Mouse (Mus musculus): ENCODE data around the gene Ubox5.

The Ubox5 gene

DNA sequence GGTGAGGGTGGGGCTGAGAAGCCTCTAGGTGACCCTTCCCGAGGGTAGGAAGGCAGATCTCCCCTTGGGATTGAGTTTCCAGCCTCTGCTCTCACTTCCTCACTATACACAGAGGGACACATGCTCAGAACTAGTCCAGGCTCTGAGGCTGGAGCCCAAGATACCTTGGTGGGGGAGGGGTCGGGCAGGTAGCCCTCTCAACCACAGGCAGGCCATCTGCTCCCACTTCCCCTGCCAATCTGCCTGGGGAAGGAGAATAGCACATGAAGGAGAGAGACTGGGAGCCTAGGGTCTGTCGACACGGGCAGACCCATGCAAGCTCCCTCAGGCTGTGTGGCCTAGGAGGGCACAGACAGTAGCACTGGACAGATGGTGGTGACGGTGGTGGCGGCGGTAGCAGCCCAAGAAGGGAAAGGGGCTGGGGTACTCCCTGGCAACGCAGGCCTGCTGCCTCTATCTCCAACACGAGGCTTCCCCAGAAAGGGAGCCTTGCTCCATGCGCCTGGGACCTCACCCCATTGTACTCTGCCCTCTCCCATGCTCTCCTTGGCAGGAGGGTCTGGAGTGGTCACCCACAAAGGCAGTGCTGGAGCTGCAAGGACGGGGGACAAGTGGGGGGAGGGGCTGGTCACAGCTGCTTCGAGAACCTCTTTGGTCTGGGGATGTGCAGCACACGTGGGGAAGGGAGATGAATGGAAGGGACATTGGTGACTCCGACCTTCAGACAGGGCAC lies 4.3 kb upstream of the Ubox5 start:
- no peak for DNase-seq (ENCODE audit: low spot score in 2 of 2)

DNA sequence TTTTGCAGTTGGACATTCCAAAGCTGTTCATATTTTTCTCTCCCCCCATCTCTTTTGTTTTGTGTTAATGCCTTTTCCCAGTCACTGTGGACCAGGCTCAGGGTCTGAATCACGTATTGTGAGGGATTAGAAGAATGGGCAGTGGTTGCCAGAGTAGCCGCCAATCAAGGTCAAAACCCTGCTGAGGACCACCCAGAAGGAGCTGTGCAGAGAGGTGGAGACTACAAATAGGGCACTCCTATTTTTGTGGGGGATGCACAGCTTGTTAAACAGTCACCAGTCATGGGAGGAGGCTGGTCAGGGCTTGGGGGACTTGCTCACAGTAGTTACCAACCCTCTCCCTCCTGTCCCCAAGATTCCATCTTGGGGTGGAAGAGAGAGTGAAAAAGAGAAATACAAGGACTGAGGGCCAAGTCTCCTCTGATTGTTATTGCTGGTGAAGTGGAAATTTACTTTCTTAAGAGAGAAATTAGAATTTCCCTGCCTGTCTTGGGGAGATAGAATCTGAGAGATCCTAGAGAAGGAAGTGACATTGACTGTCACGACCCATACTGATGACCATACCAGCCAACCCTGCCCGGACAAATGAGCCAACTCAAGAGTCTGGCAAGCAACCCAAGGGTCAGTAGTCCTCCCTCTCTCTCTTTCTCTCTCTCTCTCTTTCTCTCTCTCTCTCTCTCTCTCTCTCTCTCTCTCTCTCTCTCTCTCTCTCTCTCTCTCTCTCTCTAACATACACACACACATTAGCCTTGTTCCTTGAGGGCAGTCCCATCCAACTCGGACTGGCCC lies 3.2 kb upstream of the Ubox5 start:
- no peak for DNase-seq (ENCODE audit: low spot score in 2 of 2)

DNA sequence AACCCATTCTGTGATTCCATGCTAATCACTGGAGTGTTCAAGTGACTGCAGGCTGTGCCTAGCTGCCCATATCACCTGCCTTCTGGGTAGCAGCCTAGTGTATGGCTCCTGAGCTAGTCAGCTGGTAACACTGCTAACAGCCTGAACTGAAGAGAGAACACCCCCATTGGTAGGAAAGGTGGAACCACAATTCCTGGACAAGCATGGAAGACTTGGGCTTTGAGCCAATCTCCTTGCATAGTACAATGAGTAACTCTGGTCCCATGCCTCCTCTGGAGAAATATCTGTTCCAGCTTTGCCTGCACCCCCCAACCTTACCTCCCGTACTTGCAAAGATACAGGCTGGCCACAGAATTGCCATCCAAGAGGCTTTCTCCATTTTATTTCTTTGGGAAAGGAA lies 2.6 kb upstream of the Ubox5 start:
- DNase-seq (ENCODE audit: low spot score in 2 of 2), result peak in 1 of 2 experiments; percentile 56

DNA sequence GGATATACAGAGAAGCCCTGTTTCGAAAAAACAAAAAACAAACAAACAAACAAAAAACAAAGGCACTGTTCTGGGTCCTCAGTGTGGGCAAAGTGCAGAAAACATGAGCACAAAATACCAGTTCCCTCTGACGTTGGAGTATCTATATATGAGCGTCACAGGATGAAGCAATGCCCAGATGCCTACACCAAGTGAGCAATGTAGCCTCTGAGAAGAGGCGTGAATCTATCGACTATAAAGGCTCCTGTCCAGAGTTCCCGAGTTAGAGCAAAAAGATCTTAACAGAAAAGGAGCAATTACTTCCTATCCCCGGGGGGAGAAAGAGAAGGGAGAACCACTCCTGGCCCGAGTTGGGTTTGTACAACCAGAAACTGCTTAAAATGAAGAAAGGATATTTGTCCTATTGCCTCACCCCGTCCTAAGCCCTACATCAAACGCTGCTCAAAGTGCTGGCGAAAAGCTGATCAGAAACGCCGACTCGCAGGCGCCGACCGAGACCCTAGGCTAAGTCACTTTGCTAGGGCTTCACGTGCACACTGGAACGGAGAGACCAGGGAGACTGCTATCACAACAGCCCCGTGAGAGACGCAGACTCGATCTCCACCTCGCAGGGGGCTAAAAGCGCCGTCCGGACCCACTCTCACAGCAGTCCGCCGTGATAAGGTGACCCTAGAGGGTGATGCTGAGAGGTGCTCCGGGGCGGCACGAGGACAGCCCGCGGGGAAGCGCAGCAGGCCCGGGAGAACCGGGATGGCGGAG lies 579 bp downstream of the Ubox5 start:
- no peak for DNase-seq (ENCODE audit: low spot score in 2 of 2)

DNA sequence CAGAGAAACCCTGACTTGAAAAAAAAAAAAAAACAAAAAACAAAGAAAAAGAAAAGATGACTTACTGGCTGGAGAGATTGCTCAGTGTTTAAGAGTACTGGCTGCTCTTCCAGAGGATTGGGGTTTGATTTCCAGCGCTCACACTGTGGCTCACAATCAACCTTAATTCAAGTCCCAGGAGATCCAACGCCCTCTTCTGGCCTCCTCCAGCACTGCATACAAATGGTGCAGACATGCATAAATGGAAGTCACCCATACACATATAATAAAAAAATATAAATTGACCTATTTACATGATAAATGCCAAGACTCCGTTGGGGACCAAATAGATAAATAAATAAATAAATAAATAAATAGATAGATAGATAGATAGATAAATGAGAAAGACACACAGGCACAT lies 1.4 kb downstream of the Ubox5 start:
- no peak for DNase-seq (ENCODE audit: low spot score in 2 of 2)

DNA sequence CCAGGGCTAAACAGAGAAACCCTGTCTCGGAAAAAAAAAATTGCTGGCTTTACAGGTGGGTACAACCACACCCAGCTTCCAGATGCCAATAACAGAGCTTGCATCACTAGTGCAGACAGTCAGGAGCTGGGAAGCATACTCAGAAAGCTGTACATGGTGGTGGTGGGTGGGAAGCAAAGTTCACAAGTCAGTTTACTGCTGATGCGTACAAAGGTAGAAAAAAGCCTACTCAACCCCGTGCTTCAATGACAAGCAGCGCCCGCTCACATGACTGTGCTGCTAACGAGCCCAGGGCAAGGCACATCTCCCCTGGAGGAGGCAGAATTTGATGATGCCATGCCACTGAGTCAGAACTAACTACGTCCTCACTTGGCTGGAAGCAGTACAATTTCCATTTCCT lies 10.9 kb downstream of the Ubox5 start:
- no peak for DNase-seq (ENCODE audit: low spot score in 2 of 2)

DNA sequence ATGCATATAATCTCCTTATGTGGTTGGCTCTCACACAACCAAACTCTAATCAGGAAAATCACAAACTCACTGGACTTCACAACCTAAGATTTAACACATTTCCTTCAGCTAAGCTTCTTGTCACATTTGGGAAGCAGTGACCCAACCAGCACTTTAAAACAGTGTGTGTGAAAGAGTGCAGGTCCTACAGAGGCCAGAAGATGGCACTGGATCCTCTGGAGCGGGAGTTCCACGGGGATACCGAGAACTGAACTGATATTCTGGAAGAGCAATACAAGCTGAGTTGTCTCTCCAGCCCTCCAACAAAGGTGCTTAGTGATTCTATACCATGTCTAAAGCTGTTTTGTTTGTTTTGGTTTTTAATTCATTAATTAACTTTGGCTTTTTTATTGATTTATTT lies 16.7 kb downstream of the Ubox5 start:
- no peak for DNase-seq (ENCODE audit: low spot score in 2 of 2)

DNA sequence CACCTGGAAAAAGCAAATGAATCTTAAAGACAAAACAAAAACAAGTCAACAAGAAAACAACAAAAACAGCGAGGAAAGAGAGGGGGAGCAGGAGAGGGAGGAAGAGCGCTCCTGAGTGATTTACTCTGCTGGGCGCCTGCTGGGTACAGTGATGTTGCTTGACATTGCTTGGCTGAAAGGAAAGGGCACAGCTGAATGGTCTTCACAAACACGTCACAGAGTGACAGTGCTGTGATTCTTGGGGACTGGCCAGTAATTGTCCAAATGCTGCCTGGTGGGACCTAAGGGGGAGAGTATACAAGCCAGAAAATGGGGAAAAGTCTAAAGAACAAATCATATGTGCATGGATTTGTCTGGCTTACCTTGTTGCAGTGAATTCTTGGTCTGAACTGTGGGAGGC lies 27.6 kb downstream of the Ubox5 start:
- no peak for DNase-seq (ENCODE audit: low spot score in 2 of 2)

DNA sequence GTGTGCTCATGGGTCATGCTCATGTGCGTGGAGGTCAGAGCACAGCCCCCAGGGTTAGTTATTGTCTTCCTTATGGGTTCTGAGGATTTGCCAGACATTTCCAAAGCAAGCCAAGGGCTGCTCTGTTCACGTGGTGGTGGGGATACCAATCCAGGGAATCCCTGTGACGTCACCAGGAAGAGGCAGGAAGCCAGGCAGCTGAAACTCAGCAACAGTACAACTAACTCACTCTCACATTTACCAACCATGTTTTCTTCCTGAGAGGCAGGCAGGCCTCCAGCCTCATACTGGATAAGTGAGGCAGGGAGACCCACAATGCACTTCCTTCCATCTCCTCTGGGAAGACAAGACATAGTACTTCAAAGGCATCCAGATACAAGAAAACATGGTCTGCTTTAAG lies 31.4 kb downstream of the Ubox5 start:
- no peak for DNase-seq (ENCODE audit: low spot score in 2 of 2)

DNA sequence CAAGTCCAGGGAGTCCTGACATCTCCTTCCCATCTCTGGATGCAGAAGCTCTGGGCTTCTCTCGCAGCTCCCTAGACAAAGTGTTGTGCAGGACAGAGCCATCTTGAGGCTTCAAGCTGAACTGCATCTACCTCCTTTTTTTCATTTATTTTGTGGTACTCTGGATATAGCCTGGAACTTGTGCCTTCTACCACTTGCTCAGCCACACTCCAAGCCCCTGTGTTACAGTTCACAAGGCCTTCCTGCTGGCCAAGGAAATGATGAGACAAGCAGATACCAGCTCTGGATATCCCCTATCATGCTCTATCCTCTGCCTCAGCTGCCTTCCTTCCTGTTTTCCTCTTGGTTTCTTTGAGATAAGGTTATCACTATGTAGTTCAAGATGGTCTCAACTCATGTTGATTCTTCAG lies 32.2 kb downstream of the Ubox5 start:
- peak in 1 of 2 experiments; percentile 67 for DNase-seq (ENCODE audit: low spot score in 2 of 2)

DNA sequence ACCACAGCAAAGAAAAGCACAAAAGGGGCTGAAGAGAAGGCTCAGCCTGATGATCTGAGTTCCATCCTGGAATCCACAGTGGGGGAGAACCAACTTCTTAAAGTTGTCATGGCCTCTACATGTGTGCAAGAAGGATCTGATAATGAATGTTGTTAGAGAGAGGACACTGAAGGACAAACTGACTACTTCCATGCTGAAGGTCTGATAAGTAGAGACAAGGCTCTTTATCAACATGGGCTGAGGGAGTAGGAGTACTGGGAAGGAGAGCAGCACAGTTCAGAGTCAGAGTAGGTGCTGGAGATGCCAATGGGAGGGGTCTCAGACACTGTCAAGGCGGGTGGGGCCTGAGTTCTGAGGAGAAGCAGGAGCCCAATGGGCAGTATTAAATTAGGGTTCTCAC lies 34.2 kb downstream of the Ubox5 start:
- no peak for DNase-seq (ENCODE audit: low spot score in 2 of 2)

DNA sequence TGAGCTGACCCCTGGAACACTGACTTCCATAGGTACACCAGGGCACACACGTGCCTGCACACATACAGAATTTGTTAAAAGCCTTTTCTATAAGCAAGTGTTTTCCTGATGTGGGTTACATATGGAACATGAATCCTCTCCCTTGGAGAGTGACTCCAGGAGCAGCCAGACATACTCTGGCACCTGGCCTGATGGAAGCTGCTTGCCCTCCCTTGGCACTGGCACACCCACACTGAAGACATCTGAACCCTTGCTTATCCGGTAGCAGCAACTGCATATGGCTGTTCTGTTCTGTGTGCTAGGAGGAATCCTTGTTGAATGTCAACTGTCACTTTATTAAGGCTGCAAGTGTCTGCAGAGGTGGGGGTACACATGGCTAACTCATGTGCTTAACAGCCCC lies 38.8 kb downstream of the Ubox5 start:
- DNase-seq (ENCODE audit: low spot score in 2 of 2), result no peak

DNA sequence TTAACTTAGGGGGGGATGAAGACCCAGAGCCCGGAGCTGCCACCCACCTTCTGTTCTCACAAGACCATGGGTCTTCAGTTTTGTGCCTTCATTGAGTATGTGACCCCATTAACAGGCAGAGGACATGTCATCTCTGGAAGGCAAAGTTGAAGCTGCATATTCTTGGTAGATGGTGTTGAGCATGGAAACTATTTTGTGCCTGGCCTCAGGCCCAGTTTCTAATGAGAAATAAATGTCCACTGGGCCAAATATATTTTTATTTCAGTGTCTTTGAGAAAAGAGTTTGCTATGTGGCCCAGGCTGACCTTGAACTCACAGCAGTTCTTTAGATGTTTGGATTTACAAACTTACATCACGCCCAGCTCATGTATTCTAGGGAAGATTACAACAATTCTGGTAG lies 40.1 kb downstream of the Ubox5 start:
- no peak for DNase-seq (ENCODE audit: low spot score in 2 of 2)

DNA sequence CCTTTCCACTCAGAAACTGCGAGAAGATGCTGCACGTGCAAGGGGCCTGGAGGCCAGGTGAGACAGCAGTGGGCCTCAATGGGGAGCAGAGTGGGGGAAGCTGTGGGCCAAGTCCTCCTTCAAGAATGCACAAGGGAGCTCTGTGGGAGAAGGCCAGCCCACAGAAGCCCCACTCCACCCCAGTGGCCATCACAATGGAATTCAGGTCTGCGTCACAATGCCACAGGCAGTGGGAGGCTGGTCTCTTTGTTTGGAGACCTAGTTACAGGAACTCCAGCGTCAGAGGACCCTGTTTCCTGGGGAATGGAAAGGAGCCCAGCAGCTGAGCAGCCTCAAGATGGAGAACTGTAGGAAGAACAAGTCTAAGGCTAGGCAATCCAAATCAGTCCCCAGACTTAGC lies 40.7 kb downstream of the Ubox5 start:
- no peak for DNase-seq (ENCODE audit: low spot score in 2 of 2)

DNA sequence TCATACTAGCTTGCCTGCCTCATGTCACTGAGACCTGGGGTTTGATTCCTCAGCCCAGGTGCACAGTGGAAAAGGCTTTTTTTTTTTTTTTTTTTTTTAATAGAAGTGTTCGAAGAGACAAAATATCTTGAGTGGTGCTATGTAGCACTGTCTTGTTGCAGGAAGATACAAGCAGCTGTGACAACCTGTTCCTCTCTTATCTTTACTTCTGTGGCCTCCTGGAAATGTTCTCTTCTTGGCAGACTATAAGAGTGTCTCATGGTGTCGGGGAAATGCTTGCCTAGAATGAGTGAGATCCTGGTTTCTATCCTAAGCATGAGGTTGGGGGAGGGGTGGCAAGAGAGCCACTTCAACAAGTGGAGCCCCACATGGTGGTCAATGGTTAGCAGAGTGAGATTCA lies 41.5 kb downstream of the Ubox5 start:
- no peak for DNase-seq (ENCODE audit: low spot score in 2 of 2)

DNA sequence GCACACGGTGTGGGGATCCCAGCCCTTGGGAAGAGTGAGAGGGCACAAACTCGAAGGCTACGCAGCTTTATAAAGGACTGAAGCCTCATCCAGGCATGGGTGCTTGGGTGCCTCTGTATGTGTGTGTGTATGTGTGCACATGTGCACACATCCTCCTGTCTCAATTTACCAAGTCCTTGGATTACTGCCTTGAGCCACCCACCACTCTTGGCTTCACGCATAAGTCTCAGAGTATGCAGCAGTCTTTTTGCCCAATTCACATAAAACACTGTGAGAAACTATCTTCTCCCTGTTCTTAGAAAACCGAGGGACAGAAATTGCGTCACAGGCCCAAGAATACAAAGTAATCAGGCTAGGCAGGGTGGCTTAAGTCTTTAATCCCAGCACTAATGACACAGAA lies 43.8 kb downstream of the Ubox5 start:
- DNase-seq (ENCODE audit: low spot score in 2 of 2), result peak in 1 of 2 experiments; percentile 68

DNA sequence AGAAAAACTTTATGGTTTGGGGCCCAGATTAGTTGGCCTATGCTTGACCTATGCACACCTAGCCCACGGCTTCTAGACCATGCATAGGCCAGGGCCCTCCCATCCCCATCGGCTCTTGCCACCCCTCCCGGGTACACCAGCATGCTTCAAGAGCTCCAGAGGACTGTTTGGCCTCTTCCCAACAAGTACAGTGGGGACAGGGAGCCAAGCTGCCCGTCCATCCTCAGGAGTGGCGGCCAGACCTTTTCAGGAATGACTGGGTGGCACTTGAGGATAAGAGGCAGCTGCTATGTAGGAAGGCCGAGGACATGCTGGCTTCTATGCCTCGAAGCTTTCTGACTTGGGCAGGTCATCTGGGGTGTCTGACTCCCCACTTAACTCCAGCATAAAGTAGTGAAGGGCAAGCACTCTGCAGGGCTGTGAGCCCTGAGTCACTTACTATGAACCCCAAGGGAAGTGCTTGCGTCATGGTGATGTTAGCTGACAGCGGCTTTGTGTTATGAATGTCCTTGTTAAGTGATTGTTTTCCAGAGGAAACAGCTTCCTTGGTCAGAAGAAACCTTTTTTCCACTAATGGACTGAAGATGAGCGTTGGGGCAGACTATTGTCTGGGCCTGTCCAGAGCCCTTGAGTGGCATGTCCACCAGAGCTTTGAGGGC lies 45.8 kb downstream of the Ubox5 start:
- no peak for DNase-seq (ENCODE audit: low spot score in 2 of 2)

DNA sequence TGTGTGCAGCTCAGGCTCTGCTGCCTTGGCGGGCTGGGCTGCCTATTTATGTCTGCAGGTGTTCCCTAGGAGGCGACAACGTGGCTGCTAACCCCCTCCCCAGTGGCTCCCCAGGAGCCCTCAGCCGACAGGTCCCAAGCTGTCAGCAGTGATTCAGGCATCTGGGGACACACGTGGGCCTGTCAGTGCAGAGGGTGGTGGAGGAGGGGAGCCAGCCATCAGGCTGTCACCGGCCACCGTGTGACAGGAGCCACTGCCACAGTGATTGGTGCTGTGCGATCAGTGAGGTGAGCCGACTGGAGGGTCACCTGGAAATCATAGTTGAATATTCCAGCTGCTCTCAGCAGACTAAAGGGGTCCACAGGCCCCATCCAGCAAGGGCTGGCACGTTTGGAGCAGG lies 47.3 kb downstream of the Ubox5 start, which contains the start of gene Avp:
Gene Avp (minus strand): TSS at position 3 of the 400 bp plus-strand sequence.
- no peak for DNase-seq (ENCODE audit: low spot score in 2 of 2)

DNA sequence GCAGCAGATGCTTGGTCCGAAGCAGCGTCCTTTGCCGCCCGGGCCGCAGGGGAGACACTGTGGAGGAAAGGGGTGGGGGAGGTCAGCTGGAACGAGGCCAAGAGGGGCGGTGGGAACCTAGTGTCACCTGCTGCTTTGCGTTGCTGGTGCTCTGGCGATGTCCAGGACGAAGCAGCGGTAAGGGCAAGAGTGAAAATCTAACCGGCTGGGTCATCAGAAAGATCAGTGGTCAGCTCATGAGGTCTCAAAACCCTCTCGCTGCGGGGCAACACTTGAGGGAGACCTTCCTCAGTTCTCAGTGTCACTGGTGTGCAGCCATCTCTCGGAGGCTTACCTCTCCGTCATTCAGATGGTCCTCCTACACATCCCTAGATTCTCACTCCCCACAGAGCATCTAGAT lies 48.6 kb downstream of the Ubox5 start:
- DNase-seq (ENCODE audit: low spot score in 2 of 2), result no peak

DNA sequence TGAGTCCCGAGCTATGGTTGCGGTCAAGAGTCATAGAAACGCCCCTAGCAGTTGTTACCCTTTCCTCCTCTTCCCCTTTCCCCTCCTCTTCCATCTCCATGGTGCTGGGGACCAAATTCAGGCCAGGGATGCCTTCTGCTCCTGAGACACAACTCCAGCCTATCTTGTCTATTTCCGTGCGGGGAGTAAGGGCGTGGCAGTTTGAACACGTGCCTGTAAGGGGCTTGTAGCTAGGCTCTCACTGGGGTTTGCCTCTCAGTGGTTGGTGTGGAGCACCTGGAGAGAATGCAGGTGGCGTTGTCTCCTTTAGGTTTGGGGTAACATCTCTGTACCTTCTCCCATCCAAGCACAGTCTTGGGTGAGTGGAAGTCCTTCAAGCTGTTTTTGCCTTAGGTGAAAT lies 50.0 kb downstream of the Ubox5 start:
- DNase-seq (ENCODE audit: low spot score in 2 of 2), result no peak

DNA sequence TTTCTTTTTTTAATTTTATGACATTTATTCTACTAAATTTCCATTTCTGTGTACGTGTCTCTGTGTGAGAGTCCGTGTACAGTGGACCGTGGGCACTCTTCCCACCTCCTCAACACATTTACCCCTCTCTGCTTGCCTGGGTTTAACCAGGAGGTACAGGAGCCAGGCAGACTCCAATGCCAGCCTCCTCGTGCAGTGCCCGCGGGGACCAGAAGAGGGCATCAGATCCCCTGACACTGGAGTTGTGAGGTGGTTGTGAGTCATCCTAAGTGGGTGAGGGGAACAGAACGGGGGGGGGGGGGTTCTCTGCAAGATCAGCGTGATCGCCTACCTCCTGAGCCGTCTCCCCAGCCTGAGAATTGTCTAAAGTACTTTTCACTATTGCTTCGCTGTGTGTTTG lies 51.7 kb downstream of the Ubox5 start:
- peak in 1 of 2 experiments; percentile 75 for DNase-seq (ENCODE audit: low spot score in 2 of 2)

DNA sequence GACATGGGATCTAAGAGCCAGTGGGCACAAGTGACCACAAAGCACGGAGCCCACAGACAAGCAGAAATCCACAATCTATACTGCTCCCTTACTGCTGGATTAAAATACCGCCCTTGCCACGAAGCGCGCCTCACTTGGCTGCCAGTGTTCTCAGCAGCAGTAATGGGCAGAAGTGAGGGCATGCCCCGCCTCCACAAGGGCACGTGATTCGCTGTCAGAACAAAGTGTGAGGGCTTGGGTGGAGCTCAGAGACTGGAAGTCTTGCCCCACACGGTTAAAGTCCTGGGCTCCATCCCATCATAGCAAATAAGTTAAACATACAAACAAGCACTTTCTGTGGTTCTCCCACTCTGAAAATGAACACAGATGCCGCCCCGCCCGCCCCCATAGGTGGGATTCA lies 52.2 kb downstream of the Ubox5 start:
- DNase-seq (ENCODE audit: low spot score in 2 of 2), result no peak

All from left cerebral cortex, adult 9 months (tissue).